Mouse (Mus musculus): ENCODE measurements around the gene Miga2.
A peak's percentile ranks its signal among the peaks of the same experiment; 100 is the strongest.

Gene Miga2

GRCm38 (mm10) chr2:30363773-30364650 is at the start of gene Miga2:
Miga2 (plus strand) TSS chr2:30364233.
- peak; percentile 100 for DNase-seq (ENCODE audit: low spot score)

DNA sequence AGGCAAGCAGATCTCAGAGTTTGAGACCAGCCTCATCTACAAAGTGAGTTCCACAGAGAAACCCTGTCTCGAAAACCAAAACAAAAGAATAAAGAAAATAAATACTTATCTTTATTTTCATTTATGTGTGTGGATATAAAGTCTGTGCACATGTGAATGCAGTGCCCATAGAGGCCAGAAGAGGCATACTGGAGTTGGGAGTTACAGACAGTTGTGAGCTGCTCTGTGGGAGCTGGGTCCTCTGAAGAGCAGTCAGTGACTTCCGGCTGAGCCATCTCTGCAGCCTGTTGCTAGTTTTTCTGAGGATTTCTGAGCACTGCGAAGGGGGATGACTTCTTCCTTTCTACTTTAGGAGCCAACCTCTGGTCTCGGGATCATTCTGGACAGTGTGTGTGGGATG is 47.9 kb upstream of the Miga2 start:
- no peak for DNase-seq (ENCODE audit: low spot score)

DNA sequence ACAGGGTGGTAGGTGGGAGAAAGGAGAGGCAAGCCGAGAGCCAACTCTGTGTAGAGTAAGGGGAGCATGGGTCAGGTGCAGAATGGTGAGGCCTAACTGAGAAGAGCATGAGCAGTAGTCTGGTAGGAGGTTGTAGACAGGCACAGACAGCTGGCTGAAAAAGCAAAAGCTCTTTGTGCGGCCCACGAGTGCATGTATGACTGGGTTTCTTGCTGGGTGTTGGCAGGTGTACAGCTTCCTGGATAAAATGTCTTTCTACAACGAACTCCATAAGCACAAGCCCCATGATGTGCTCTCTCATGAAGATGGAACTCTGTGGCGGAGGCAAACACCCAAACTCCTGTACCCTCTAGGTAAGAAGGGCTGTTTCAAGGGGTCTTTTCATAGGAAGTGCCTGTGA is 47.1 kb upstream of the Miga2 start:
- DNase-seq (ENCODE audit: low spot score) = no peak

GRCm38 (mm10) chr2:30319260-30319659 is 44.8 kb upstream of the Miga2 start:
- DNase-seq (ENCODE audit: low spot score) = peak; percentile 21

GRCm38 (mm10) chr2:30323111-30323510 is 40.9 kb upstream of the Miga2 start:
- DNase-seq (ENCODE audit: low spot score) = no peak

GRCm38 (mm10) chr2:30325296-30325695 is 38.7 kb upstream of the Miga2 start:
- no peak for DNase-seq (ENCODE audit: low spot score)

- DNase-seq (ENCODE audit: low spot score) = no peak
Observed at GRCm38 (mm10) chr2:30327276-30327675, 36.8 kb upstream of the Miga2 start.

GRCm38 (mm10) chr2:30328791-30329190 is 35.2 kb upstream of the Miga2 start:
- no peak for DNase-seq (ENCODE audit: low spot score)

GRCm38 (mm10) chr2:30335324-30335723 is 28.7 kb upstream of the Miga2 start:
- DNase-seq (ENCODE audit: low spot score) = no peak

DNA sequence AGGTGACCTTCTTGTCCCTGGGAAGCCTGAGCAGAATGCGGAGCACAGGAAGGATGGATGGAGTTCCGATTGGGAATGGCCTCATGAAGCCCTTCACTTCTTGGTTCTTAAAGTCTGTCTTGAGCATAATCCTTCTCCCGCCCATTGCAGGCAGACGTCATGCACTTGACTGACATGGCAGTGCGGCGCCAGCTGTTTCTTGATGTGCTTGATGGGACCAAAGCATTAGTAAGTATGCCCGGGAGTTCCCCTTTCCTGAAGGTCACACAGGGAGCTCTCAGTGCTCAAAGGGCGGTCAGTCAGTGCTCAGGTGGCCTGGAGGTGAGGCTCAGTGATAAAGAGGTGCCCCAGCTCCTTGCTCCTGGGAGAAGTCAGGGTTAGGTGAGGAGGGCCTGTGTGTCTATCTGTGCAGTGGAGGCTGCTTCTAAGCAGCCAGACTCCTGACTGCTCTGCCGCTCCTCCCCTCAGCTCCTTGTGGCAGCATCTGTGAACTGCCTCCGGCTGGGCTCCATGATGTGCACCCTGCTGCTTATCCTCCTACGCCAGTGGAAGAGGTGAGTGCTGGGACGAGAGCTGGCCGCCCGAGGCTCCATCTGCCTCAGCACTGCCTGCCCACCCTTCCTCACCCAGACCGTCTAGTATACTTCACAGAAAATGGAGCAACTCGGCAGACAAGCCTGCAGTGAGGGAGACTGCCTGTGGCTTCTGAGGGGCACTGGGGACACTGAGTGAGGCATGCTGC is 27.7 kb upstream of the Miga2 start:
- DNase-seq (ENCODE audit: low spot score) = no peak

DNA sequence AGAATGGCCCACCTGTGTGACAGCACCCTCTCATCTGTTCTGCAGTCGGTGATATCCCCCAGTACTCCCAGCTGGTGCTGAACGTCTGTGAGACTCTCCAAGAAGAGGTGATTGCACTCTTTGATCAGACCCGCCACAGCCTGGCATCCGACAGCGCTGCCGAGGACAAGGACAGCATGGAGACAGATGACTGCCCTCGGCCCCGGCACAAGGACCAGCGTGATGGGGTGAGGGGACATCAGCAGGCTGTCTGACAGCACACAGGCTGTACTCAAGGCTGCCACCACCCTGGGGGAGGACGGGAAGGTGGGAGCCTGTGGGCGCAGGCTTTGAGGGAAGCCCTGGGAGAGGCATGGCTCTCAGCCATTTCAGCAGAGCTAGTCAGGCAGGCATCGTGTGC is 26.9 kb upstream of the Miga2 start:
- no peak for DNase-seq (ENCODE audit: low spot score)

GRCm38 (mm10) chr2:30342061-30342460 is 22.0 kb upstream of the Miga2 start:
- no peak for DNase-seq (ENCODE audit: low spot score)

GRCm38 (mm10) chr2:30342544-30342943 is 21.5 kb upstream of the Miga2 start:
- no peak for DNase-seq (ENCODE audit: low spot score)

GRCm38 (mm10) chr2:30343601-30344137 is 20.4 kb upstream of the Miga2 start:
- no peak for DNase-seq (ENCODE audit: low spot score)

GRCm38 (mm10) chr2:30345971-30346676 is 17.9 kb upstream of the Miga2 start:
- DNase-seq (ENCODE audit: low spot score) = no peak

DNA sequence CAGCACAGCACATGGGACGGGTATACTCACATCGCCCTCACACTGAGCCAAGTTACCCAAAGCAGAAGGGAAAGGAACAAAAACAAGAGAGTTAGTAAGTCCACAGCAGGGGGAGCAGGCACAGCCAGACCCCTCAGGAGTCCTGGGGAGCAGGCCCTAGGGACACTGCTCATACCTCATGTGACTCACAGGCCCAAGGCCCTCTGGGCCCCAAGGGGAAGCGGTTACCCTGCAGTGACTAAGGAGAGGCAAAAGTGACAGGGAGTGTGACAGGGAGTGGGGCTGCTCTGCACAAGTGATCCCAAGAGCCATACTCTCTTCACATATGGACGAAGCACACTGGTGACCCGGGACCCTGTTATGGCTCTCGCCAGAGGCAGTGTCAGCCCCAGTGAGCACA is 14.8 kb upstream of the Miga2 start:
- DNase-seq (ENCODE audit: low spot score) = no peak

DNA sequence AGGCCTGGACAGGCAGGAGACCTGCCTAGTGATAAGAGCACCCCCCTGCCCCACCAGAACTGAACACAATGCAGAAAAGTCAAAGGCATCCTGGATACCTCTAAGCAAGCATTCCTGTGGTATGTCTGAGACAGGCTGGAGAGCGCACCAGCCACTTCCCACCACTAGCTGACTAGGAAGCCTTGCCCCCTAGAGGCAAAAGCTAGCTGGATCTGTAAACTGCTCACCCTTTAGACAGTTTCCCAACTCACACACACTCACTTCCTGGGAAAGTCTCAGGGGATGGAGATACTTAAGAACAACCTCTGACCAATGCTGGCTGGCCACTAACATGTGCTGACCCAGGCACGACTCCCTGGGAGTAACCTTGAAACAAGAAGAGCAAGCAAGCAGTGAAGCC is 12.9 kb upstream of the Miga2 start:
- DNase-seq (ENCODE audit: low spot score) = peak; percentile 15

DNA sequence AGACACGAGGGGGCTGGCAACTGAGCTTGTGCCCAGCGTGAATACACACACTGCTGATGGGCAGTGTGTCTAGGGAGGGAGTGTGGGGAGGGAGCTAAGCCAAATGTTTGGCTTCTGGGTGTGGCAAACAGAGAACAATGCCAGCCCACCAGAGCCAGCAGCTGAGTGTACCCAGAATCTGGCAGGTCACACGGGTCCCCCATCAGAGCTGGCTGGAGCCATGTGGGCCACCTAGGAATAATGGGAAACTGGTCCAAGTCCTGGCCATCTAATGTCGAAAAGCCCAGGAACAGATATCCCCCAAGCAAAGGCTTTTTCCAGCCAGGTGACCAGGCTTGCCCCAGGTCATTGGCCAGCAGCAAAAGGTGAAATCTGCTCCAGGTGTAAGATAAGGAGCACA is 8.2 kb upstream of the Miga2 start:
- DNase-seq (ENCODE audit: low spot score) = no peak

DNA sequence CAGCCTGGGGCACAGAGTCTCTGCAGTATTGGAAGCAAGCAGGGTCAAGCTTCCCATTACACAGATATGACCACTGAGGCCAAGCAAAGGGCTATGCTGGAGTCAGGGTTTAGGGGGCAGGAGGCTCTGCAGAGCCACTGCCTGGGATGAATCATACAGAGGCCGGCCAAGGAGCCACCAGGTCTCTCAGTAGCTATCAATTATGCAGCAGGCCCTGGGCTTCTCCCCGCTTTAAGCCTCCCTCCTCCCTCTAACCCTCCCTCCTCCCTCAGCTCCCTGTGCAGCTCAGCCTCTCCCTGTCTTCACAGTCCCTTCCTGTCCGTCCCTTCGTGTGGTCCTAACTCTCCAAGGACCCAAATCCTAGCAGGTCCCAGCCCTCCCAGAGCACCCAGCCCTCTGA is 7.8 kb upstream of the Miga2 start:
- DNase-seq (ENCODE audit: low spot score) = no peak

DNA sequence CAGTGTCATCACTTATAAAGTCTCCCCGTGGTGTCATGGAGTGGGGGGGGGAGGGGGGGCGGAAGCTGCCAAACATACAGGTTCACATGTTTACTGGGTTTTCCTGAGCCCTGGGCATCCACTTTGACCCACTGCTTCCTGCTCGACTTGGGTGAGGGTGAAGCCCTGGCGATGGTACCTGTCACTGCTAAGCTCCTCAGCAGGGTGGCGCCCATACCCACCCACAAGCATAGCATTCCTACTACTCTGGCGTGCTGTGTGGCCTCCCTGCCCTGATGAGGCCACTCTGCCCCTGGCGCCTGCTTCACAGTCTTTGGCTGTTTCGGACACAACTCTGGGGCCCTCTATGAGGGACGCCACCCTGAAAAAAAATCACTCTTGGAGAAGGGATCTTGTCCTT is 7.1 kb upstream of the Miga2 start:
- no peak for DNase-seq (ENCODE audit: low spot score)

- DNase-seq (ENCODE audit: low spot score) = no peak
Observed at GRCm38 (mm10) chr2:30357552-30358510, 6.2 kb upstream of the Miga2 start.

Measured in yolk sac, embryonic 10.5 days (tissue).